Mouse (Mus musculus): ENCODE measurements around the gene Gtf2i.

The Gtf2i gene

GRCm38 (mm10) chr5:134243661-134244436, 70.7 kb downstream of the Gtf2i start:
- DNase-seq (ENCODE audit: low spot score), result no peak

GRCm38 (mm10) chr5:134241831-134242230, 72.7 kb downstream of the Gtf2i start:
- DNase-seq (ENCODE audit: low spot score), result no peak

GRCm38 (mm10) chr5:134237936-134238760, 76.4 kb downstream of the Gtf2i start:
- no peak for DNase-seq (ENCODE audit: low spot score)

GRCm38 (mm10) chr5:134237508-134237907, 77.1 kb downstream of the Gtf2i start:
- DNase-seq (ENCODE audit: low spot score), result no peak

- DNase-seq (ENCODE audit: low spot score), result no peak
These were observed 77.8 kb downstream of the Gtf2i start for GRCm38 (mm10) chr5:134236796-134237195.

GRCm38 (mm10) chr5:134236241-134236640, 78.3 kb downstream of the Gtf2i start:
- DNase-seq (ENCODE audit: low spot score), result no peak

- DNase-seq (ENCODE audit: low spot score), result no peak
These were observed 79.4 kb downstream of the Gtf2i start for GRCm38 (mm10) chr5:134235111-134235510.

GRCm38 (mm10) chr5:134234205-134234604, 80.4 kb downstream of the Gtf2i start:
- DNase-seq (ENCODE audit: low spot score), result no peak

GRCm38 (mm10) chr5:134233244-134233651, 81.3 kb downstream of the Gtf2i start:
- DNase-seq (ENCODE audit: low spot score), result no peak

- DNase-seq (ENCODE audit: low spot score), result no peak
These were observed 82.0 kb downstream of the Gtf2i start for GRCm38 (mm10) chr5:134232568-134232967.

GRCm38 (mm10) chr5:134232111-134232510, 82.4 kb downstream of the Gtf2i start:
- no peak for DNase-seq (ENCODE audit: low spot score)

- DNase-seq (ENCODE audit: low spot score), result no peak
These were observed 83.2 kb downstream of the Gtf2i start for GRCm38 (mm10) chr5:134231376-134231775.

GRCm38 (mm10) chr5:134229391-134229790, 85.2 kb downstream of the Gtf2i start, which contains the start of gene Ncf1:
Ncf1 (minus strand) TSS chr5:134229625.
- no peak for DNase-seq (ENCODE audit: low spot score)

- no peak for DNase-seq (ENCODE audit: low spot score)
These were observed 86.3 kb downstream of the Gtf2i start for GRCm38 (mm10) chr5:134228249-134228638.

GRCm38 (mm10) chr5:134227574-134228248, 86.8 kb downstream of the Gtf2i start:
- no peak for DNase-seq (ENCODE audit: low spot score)

- DNase-seq (ENCODE audit: low spot score), result no peak
These were observed 87.6 kb downstream of the Gtf2i start for GRCm38 (mm10) chr5:134226946-134227345.

- DNase-seq (ENCODE audit: low spot score), result no peak
These were observed 89.3 kb downstream of the Gtf2i start for GRCm38 (mm10) chr5:134225110-134225901.

GRCm38 (mm10) chr5:134221708-134222150, 92.8 kb downstream of the Gtf2i start:
- no peak for DNase-seq (ENCODE audit: low spot score)

- DNase-seq (ENCODE audit: low spot score), result no peak
These were observed 93.3 kb downstream of the Gtf2i start for GRCm38 (mm10) chr5:134221278-134221677.

GRCm38 (mm10) chr5:134217900-134218299, 96.7 kb downstream of the Gtf2i start:
- no peak for DNase-seq (ENCODE audit: low spot score)

- peak; percentile 72 for DNase-seq (ENCODE audit: low spot score)
These were observed 100.3 kb downstream of the Gtf2i start for GRCm38 (mm10) chr5:134214021-134214806.
